Mouse (Mus musculus) kidney, postnatal 10 days (tissue): ENCODE data around the gene Cmc1.
A peak's percentile ranks its signal among the peaks of the same experiment; 100 is the strongest.

Source experiments
- DNase-seq: peaks from one replicate; pipeline ENCODE4 v3.0.0; 2021; ENCODE audit warnings: mixed read lengths

Gene Cmc1

GRCm38 (mm10) chr9:118110360-118110710 is 39.6 kb downstream of the Cmc1 start:
- no peak for DNase-seq

- DNase-seq, result no peak
These were observed 40.1 kb downstream of the Cmc1 start for GRCm38 (mm10) chr9:118109697-118110359.

DNA sequence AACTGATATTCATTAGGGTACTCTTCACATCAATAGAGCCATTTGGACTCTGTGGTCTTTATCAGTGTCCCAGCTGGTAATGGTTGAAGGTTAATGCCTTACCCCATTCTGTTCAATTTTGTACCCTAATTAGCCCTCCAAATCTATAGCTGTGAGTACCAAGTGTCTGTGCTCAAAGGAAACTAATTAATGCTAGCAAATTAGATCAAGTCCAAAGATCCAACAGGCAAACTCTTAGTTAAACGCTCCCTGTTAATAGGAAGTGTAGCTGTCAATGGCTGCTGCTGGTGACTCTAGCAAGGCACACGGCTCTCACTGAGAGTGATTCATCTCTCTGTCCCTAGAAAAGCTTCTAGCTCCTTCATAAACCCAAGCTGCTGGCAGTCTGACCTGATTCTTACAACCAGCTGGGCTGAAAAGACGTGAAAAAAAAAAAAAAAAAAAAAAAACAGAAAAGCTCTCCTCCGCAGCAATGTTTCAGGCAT is 41.4 kb downstream of the Cmc1 start:
- no peak for DNase-seq

DNA sequence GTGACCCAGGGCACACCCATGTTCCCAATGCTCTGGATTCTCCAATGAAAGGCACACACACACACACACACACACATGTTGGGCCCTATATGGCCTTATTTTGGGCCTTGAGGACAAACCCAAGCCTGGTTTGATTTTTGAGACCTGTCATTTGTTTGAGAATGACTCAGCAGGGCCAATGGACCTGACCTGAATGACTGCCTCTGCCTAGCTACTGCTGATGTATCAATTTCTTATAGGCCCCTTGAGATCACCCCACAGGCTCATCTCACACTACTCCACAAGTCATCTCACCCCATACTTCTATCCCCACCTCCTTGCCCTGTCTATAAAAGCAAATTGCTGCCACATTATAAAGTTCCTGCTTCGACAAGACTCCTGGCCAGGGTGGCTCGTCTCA is 48.2 kb downstream of the Cmc1 start:
- no peak for DNase-seq

DNA sequence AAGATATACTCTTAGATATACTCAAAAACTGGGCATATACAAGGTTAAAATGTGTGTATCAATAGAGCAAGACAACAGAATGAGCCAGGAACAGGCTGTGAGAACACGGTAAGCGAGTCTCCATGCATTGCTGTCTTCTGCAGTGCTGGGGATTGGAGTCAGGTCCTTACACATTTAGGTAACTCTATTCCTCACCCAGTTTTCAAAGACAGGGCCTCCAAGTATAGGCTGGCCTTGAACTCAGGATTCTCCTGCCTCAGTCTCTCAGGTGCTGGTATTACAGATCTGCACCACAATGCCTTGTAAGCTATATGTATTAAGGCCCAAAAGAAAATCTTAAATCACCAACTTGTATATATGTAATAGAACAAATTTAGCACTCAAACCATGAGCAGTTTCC is 49.5 kb downstream of the Cmc1 start:
- DNase-seq, result no peak

- DNase-seq, result no peak
These were observed 50.6 kb downstream of the Cmc1 start for GRCm38 (mm10) chr9:118099395-118099794.

DNA sequence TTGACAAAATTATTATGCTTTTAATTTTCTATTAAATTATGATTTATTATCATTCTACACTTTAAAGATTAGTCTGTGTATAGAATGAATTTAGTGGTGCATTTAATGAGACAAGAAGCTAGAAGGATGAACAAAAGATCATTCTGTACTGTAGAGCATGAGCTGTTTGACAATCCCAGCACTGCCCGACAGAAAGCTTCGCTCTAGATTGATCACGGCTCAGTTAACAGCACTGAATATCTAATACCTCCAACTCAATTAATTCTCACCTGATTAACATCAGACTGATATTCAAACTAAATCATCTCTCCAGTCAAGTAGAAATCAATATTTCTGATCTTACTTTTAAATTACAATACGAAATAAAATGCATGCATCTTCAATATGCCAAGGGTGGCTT is 66.1 kb downstream of the Cmc1 start:
- no peak for DNase-seq

DNA sequence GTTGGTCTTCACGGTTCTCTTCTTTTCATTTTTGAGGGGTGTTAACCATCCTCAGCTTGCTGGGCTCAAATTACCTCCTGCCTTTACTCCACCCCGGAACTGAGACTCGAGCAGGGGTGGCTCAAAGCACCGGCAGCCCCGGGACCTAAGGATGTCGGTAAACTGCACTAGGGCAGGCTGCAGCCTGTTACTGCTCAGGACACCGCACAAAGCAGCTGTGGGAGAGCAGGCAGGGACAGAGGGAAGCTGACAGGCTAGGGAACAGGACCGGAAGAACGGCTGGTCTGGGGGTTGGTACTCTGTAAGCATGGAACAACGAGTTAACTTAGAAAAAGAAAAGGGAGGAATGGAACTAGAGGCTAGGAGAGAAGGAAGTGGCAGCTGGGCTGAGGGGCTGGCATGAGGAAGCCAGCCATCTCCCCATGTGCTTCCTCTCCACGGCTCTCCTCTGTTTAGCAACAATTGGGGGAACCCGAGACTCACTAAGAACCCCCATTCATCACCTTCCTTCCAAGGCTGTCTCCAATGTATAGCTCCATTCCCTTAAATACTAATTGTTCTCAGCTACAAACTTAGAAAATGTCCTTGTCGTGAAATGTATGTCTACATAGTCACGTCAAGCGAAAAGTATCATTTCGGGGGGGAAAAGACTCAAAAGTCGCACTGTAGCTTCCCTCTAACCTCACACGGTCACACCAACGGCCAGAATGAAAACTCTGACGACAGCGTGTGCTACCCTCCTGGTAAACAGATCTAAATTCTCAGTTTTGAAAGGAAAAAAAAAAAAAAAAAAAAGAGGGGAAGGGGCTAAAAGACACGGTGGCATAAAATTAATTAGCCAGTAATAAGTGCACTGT is 67.2 kb downstream of the Cmc1 start:
- DNase-seq, result no peak

GRCm38 (mm10) chr9:118073358-118073757 is 76.6 kb downstream of the Cmc1 start:
- no peak for DNase-seq

DNA sequence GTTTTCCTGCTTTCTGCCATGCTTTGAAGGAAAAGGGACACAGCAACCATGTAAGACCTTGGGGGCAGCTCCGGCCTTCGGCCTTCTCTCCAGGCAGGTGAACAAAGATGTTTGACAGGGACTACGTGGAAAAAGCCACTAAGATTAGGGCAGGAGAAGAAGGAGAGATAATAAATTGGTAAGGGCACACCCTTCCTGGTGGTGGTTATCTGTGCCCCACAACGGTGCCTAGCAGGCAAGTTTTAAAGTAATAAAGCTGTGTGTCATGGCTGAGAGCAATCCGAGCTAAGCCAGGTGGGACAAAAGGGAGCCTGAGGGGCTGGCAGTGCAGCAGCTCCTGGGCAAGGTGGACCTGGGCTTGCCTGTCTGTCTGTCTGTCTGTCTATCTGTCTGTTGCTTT is 77.9 kb downstream of the Cmc1 start:
- no peak for DNase-seq

GRCm38 (mm10) chr9:118071337-118071736 is 78.6 kb downstream of the Cmc1 start:
- DNase-seq, result no peak

DNA sequence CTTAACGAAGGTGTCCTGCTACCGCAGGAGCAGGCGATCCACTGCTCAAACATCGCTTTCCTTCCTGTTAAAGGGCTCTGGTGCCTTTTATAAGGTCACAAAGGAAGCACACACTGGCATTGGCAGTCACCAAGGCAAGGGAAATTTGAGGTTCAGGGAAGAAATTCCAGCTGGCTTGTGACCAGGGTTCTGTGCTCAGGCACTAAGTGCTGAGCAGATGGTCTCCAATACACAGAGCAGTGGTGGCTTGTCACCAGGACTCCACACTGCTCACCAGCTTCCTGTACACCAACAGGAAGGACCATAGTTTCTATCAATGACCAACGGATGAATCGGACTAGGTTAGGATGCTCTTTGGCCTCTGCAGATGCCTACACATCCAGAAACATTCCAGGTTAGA is 79.5 kb downstream of the Cmc1 start:
- no peak for DNase-seq

DNA sequence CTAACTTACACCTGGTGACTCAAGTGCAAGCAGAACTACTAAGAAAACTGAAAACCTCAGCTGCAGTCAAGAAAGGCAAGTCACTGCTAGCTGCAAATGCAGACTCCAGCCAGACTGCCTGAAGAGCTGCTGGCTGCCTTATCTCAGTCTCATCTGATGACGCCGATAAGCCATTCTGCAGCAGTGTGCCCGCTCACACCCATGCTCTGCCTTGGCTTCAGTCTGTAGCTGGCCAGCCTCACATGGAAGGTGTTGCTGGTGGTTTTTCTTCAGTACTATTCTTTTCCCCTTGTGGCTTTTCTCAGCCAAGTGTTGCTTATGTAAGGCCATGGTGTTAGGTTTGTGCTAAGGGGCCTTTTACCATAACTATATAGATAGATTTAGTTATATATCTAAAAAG is 90.9 kb downstream of the Cmc1 start:
- DNase-seq, result no peak

GRCm38 (mm10) chr9:118053286-118053685 is 96.7 kb downstream of the Cmc1 start:
- DNase-seq, result no peak

- no peak for DNase-seq
These were observed 104.9 kb downstream of the Cmc1 start for GRCm38 (mm10) chr9:118045011-118045533.

GRCm38 (mm10) chr9:118043581-118043980 is 106.4 kb downstream of the Cmc1 start:
- no peak for DNase-seq

DNA sequence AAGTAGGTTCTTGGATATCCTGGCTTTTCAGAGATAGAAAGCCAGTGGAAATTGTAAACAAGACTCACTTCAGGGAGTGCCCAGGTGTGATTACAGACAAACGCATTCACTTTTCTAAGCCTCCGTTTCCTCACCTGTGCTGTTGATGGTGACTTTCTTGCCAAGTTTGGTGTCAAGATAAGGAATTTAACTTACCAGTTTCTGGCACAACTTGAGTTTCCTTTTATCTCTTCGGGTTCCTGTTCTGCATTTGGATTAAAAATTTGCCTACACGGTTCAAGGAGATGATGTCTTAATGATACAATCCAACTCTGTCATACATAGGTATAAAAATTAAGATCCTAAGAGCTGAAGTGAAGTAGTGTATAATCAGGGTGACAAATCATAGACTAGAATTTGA is 107.2 kb downstream of the Cmc1 start:
- no peak for DNase-seq

DNA sequence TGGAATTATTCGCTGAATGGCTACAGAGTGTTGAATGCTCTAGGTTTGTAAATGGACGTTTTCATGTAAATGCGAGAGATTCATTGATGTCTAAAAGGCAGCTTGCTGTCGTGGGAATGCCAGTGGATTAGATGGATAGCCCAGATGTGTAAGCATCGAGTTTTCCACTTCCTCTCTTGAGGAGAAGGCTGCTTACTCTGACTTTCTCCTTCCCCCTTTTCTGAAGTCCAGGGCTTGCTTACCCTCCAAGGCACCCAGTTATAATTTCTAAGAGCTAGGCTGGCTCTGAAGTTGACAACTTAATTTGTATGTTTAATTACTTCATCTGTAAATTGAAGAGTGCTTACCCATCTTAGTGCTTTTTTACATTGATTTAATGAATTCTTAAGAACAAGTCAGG is 108.3 kb downstream of the Cmc1 start:
- no peak for DNase-seq

DNA sequence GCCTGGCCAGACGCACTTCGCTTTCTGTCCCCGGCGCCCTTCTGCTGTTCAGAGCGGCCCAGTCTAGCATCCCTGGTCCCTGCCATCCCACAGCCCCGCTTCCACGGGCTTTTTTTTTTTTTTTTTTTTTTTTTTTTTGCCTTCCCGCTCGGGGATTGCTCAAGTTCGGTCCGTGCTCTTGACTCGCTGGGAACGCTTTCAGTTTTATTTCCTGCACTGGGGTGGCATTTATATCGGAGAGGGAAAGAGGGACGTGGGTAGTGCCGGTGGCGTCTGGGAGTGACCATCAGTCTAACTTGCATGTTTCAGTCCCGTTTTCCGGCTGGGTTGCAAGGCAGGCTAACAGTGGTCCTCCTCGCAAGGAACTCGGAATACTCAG is 109.0 kb downstream of the Cmc1 start:
- DNase-seq, result no peak

- peak; percentile 99 for DNase-seq
These were observed 109.6 kb downstream of the Cmc1 start, which contains the start of gene Azi2 for GRCm38 (mm10) chr9:118040218-118041021. Gene Azi2 (plus strand): TSS chr9:118040499.

DNA sequence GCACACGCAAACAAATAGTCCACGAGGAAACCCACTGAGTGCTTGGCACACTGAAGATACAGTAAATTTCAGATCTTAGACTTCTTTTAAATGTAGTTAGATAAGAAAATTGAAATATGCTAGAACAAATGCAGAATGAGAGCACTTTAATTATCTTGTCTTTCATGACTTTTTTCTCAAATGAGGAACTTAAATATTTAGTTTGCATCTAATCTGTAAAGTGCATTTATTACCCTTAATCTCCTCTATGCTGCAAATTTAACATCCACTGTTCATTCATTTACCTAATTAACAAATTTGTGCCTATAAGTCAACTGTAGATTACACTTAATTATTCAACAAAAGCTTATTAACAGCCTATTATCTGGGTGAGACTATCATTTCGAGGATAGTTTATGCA is 115.0 kb downstream of the Cmc1 start:
- DNase-seq, result no peak

DNA sequence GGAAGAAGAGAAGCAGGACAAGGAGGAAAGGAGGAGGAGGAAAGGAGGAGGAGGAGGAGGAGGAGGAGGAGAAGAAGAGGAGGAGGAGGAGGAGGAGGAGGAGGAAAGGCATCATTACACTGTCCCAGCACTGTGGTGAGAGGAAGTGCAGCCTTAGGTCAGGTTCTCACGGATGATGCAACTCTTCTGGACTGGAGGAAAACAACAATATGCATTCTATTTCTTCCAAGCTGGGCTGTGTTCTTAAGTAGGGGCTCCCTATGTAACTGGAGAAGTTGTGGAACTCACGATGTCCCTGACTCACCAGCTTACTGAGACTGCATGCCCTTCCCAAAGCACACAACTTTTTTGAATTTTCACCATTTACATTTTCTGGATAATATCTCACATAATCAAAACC is 118.3 kb downstream of the Cmc1 start:
- DNase-seq, result no peak

GRCm38 (mm10) chr9:118030252-118030651 is 119.7 kb downstream of the Cmc1 start:
- DNase-seq, result no peak
